Mouse (Mus musculus): ENCODE results near the gene Unc80. TPM values are rescaled to one million over a fixed set of nuclear protein-coding genes. Genes with fewer than 3 reads are reported as not detected.
"Not testable (repeated sequence)": the region's sequence is repeated elsewhere in the genome, so short reads cannot be mapped to it uniquely, and the experiment has no call there.

The Unc80 gene
- total RNA-seq, 2 experiments from 2014 or later: 0.10 to 0.18 TPM

DNA sequence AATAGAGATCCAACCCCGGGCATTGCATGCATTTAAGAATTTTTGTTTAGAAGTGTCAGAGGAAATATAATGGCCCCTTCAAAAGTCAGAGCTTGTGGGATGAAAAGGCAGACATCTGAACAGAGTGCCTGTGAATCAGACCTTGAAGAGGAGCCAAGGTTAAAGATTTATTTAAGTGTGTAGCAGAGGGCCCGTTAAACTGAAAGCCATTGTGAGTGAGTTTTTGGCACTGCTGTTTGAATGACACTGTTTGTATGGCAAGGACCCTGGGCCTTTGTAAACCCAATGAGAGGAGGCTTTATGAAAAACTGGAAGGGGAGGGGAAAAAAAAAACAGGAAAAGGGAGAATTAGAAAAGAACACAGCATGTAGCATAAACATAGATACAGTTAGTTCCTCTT, 170.0 kb downstream of the Unc80 start:
- no peak for DNase-seq

DNA sequence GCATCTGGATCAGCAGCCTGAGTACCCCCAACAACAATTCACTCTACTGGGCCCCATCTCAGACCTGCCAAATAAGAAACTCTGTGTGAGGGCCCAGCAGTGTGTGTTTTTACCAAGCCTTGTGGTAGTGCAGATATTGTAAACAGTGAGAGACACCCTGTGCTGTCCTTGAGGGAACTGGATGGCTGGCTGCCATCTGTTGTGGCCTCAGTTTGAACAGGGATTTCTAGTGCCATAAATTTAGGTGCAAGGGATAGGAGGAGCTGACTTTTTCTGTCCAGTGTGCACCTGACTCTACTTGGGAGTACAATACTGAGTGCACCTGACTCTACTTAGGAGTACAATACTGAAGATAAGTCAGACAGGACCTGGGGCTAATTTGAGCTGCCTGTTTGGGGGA, 178.7 kb downstream of the Unc80 start:
- peak; percentile 14 to 22 for DNase-seq

DNA sequence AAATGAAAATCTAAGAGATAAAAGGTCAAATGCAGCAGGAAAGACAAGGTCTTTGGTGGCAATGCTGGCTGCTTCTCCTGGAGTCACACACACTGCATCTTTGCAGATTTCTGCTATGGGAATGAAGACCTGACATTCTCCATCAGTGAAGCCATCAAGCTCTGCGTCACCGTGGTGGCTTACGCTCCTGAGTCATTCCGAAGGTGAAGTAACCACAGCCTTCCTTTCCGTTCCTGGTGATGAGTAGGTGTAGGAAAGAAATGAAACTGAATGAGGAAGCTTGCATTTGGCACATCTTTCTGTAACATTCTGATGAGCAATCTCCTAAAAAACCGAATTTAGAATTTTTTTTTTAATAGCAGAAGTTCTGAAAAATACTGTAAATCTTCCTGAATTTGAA, 181.4 kb downstream of the Unc80 start:
- no peak for DNase-seq

DNA sequence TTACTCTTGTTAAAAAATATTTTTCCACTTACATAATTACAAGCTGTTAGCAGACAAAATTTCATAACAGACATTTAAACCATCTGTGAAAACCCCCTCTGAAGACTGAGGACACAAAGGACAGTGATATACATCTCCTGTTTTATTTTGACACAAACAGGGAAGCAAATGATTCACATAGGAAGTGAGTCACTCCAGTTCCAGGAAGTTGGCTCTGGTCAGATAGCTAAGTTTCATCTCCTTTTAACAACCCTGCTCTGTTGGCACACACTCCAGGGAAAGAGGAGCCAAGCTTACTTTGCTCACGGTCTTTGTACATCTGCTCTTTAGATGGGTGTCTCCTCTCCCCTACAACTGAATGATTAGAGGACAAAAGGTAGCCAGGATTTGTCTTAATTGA, 181.8 kb downstream of the Unc80 start:
- DNase-seq: no peak

DNA sequence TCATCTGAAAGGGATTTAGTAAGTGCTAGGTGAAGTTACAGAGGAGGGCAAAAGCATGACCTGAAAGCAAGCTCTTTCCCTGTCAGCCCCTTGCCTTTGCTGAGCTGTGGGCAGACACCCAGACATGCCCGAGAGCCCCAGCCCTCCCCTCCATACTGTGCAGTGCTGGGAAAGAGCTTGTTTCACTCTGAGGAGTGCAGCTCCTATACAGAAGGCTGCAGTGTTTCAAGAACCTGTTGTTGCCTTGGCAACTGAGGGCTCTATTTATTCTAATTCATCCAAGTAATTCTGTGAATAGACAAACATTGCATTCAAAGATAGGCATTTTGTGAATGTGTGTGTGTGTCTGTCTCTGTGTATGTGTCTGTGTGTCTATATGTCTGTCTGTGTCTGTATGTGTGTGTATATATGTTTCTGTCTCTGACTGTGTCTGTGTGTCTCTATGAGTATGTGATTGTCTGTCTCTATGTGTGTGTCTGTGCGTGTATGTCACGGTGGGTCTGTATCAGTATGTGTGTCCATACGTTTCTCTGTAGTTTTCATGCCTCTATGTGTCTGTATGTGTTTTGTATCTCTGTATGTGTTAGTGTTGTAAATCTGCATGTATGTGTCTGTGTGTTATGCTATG, 187.1 kb downstream of the Unc80 start:
- no peak for DNase-seq

DNA sequence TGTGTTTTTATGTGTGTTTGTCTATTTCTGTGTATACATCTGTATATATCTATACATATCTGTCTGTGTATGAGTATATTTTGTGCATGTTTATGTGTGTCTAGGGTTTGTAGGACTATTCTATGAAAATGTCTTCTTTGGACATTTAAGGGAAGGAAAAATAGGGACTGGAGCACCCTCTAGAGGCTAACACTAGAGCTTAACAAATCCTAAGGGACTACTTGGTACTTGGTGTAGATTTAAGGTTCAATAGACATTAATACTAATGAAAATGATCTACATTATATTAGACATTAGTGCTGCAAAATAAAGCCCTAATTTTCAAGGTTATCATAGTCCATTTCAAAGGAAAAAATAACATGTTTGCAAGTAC, 187.6 kb downstream of the Unc80 start:
- peak in 1 of 2 experiments; percentile 13 for DNase-seq

DNA sequence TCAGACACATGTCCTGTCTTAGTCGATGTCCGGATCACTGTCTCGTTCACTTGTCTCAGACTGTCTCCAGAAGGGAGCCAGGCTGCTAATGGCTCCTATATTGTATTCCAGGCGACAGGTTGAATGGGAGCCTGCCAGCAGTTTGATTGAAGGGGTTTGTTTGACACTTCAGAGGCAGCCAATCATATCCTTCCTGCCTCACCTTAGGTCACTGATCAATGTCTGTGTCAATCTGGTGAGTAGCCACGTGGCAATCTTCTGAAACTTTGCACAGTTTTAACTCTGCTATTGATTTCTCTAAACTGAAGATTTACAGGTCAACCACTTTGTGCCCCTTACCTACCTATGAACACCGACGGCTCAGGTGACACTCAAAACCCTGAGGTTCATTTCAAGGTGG, 203.3 kb downstream of the Unc80 start:
- DNase-seq: no peak

DNA sequence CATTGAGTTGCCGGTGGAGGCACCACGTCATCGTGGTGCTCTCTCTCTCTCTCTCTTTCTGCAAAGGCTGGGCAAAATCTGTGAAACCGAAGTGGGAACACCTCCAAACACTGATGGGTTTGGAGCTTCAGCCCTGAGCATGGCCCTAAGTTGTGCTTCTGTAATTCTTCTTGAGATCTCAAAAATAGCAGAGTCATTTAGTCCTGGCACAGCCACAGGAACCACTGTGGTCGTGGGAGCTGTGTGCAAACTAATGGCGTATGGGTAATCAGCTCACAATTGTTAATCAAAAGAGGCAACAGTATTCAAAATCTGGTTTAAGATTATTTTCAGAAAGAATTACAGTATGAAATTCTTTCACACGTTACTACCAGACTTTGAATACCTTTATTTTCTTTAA, 204.6 kb downstream of the Unc80 start:
- no peak for DNase-seq

DNA sequence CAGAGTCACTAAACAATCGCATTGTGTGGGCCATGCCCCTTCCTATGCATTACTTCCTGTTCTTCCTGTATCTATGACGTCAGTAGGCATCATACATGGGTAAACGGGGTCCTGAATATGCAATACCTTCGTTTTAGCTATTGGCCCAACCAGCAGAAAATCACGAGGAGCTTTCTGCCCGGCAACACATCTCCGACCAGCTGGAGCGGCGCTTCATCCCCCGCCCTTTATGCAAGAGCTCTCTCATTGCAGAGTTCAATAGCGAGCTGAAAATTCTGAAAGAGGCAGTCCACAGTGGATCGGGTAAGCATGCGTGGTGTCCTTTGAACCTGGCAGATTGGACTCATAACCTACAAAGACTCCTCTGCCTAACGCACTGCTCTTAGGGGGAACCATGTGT, 209.8 kb downstream of the Unc80 start:
- DNase-seq: no peak

DNA sequence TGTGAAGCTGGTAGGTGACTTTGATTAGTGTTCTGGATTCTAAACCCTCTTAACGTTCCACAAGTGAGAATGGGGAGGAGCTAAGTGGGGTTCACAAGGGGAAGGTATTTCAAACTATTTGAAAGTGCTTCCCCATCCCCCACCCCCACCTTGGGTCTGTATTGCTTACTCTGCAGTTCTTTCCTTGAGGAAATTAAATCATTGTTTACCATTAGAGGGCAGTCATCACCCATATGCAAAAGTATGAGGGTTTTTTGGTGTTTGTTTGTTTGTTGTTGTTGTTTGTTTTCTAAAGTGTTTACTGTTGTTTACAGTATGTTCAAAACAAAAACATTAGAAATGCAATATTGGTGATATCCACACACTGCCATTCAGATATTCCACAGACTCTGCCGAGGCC, 210.5 kb downstream of the Unc80 start:
- no peak for DNase-seq

DNA sequence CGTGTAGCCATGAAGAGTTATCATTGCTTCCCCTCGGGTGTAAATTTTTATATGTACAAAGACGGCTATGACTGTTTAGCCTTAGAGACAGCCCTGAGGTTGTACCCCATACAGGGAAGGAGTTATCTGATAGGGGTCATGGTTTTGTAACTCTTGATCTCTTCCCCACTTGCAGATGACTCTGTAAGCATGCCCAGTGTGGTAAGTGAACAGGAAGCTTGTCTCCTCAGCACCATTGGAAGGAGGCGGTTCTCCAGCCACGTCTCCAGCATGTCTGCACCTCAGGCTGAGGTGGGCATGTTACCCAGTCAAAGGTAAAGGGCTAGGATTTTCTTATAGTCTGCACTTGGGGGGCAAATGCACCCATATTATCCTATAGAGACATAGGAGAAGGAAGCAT, 214.8 kb downstream of the Unc80 start:
- DNase-seq: no peak

DNA sequence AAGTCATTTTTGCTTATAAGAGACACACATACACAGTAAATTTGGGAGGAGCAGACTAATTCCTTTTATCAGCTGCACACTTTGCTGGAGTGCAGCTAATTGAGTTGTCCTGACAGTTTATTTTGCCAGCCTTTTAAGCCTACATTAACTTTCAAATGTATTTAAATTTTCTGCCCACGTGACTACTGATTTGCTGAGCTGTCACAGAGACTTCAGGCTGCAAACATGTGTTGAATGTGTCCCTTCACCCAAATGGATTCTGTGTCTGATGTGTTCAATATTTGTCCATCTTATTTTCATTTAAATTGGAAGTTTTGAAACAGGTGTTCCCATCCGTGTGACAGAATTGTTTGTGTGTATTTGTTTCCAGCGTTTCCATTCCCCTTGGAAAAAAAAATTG, 223.6 kb downstream of the Unc80 start:
- no peak for DNase-seq

DNA sequence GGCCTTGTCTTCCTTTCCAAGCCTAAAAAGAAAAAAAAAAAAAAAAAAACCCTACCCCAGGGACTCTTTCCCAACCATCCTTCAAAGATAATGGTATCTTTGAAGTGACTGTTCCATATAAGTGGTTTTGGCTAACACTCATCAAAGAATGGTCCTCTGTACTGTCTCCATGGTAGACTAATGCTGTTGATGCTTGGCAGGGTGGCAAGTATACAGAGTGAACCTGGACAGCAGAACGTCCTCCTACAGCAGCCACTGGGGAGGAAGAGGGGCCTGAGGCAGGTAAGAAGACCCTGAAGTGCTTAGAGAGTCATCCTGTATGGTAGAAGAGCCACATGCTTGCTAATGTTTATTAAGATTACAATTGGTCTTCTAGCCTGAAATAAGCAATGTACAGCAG, 224.1 kb downstream of the Unc80 start:
- DNase-seq: no peak

DNA sequence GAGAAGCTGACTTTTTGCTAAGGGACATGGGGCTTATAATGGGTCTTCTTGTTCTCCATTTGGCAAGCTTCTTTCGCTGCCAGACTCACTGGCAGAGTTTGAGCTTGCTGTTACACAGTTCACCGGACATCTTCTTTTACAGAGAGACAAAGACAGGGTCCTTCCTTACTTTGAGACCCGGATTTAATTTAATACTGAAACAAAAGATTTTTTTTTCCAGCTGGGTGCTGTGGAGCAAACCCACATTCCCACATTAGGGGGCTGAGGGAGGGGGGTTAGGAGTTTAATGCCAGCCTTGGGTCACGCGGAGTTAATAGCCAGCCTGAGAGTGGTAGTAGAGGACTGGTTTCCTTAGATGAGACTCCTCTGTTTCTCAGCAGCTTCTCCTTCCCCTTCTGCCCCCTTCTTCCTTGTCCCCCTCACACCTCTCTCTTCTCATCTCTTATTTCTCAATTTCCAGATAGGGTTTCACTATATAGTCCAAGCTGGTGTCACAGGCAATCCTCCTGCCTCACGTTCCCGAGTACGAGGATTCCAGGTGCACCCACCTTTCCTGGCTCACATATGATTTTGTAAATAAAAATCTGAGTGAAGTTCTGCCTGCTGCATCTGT, 224.7 kb downstream of the Unc80 start:
- no peak for DNase-seq

DNA sequence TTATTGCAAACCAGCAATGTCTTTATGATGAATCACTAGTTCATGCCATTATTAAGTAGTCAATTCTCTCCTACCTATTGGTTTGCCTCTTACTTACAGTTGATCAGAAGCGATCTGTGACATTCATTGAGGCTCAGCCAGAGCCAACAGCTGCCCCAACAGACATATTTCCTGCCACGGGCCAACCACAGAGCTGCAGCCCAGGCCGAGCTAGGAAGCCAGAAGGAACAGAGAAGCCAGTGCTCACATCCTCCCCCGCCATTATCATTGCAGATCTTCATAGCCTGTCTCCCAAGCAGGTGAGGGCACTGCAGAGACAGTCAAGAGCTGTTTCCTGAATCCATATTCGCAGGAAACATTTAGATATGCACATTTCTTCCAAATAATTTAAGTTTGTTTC, 226.1 kb downstream of the Unc80 start:
- no peak for DNase-seq

DNA sequence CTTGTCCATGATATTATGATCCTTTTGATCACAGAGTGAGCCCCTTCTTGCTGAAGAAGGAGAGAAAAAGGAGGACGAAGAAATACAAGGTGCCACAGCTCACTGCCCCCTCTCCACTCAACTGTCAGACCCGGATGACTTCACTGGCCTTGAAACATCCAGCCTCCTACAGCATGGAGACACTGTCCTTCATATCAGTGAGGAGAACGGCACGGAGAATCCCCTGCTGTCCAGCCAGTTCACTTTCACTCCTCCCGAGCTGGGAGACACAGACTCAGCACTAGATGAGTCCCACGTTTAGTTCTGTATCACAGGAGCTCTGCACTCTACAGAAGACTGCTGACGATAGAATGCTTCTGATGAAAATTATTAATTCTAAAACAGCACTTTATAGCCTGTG, 227.1 kb downstream of the Unc80 start:
- no peak for DNase-seq

DNA sequence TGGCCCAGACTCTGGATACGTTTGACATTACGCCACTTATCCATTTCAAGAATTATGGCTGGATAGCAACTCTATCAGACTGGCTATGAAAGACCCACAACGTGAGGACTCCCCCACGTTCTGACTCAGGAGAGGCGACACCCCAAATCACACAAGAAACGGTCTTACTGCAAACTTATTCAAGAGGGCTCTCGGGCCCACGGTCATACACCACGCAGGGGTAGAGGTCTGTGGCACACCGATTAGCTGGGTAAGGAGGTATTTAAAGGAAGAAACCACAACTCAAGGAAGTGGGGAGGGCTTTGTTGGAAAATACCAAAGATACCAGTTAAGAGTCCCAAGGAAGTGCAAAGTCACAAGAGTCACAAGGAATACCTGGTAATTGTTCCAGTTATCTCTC, 231.5 kb downstream of the Unc80 start:
- not testable (repeated sequence) for DNase-seq

DNA sequence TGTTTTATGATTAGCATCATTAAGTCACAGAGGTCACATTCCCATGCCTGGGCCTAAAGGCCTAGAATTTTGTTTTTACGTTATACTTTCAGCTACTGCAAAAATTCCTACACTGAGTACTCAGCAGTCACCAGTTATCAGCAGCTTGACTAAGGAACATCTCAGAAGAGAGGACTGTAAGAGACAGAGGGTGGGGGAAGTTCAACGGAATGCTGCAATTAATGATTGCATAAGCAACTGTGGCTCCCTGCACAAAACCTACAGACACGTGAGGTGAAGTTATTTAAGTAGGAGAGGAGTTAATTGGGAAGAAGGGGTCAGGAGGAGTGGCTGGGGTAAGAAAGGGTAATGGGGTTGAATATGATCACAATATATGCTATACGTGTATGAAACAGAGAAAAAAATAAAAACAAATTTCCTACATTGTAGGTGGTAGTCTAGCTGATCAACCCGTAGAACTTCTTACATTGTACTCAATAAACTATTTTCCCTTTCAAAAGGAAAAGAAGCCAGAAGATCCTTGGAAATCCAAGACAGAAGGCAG, 232.1 kb downstream of the Unc80 start:
- peak in 1 of 2 experiments; percentile 2 for DNase-seq

DNA sequence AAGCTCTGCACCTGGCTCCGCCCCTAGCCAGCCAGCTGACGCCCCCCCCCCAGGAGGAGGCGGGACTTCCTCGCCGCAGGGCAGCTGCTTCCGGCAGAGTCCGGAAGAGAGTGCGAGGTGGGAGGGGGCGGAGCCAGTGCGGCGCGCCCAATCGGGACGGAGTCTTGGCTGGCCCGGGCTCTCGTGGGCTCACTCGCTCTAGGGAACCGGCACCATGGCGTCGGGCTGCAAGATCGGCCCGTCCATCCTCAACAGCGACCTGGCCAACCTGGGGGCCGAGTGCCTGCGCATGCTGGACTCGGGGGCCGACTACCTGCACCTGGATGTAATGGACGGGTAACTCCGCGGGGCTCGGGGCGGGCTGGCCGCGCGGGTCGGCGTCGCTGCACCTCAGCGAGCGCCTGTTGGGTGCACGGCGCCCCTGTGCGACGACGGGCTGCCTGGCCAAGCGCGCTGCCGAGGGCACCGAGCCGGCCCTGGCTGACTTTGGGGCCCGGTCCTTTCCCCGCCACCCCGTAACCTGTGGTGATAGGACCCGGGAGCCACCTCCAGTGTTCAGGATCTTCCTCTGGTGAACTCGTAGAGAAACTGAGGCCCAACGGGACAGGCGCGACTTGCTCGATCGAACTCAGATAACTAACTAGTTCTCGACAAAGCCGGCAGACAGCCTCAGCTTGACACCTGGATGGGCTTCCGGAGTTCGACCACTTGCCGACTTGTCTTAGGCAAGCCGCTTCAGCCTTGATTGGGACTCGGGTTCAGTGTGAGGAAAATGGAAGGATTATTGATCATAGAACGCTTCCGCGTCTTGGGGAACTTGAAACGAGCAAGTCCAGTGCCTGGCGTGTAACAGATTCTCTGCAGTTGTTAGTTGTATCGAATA, 232.8 kb downstream of the Unc80 start, which contains the start of gene Rpe:
Rpe (plus strand) TSS at position 139 of the 883 bp plus-strand sequence.
- peak; percentile 92 to 95 for DNase-seq

DNA sequence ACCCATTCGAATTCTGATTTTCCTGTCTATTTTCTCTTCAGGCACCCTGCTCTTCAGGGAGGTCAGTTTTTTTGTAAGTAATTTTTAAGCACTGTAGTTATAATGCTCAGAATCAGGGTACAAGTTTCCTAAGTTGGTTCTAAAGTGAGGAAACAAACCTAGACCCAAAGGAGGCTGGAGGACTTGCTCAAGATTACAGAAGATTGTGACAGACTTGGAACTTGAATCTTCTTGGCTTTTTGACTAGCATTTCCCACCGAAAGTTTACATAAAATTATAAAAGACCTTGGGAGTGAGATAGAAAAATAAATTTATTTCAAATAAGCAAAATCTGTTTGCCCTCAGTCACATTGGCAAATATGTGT, 233.4 kb downstream of the Unc80 start:
- DNase-seq: no peak

DNA sequence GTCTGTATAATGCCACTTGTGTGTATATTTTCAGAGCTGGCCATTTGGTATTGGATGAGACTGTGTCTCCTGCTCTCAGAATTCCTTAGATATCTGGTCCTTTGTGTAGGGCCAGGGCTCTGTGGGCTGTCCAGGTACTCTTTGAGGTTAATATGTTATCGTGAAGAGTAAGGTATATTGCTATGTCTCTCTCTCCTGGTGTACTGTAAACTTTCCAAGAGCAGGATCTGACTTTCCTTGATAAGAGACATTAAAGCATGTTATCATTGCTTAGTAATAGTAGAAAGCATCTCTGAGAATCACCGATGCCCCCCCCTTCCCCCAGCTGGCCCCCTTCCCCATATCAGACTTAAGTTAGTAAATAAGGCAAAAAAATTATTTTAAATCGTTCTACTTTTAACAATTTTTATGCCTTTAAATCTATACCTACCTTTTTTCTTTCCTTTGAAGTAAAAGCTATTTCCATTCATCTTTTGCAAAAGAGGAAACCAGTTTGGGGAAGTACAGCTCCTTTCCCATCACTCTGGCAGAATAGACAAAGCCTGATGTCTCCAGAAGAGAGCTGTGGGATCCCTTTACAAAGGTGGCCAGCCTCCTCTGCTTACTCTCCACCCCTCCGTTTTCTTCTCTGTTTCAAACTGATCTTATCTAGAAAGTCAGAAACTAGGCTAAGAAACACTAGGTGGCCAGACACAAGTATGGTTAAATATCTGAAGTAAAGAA, 234.6 kb downstream of the Unc80 start:
- no peak for DNase-seq

DNA sequence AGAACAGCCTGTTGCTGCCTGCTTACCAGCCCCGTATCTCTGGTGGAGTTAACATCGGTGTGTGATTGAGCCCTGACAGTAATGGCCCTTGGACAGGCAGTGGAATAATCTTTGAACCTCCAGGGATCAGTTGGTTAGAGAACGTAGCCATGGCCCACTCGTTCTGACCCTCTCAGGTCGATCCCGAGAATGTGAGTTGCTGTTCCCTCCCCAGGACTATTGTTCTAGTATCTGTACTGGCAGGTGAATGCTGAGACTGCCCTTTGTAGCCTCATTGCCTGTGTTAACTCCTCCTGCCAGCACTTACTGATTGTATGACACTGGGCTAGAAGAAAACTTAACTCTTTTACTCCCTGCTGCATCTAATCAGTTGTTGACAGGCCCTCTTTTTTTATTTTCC, 236.4 kb downstream of the Unc80 start:
- no peak for DNase-seq

DNA sequence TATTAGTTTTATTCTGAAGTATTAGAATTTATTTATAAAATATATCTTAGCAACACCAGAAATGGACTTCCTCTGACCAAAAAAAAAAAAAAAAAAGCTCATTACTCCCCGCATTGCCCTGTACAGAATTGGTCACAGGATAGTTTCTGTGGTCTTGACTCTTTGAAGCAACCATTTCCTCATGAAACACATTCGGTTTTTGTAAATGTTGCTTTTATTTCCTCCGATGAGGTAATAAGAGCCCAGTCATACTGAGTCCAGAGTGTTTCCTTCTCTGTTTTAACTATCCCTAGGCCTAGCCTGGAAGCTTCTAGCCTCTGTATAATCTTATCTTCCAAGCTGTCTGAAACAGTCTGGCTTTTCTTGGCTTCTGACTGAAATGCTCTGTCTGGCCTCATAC, 244.7 kb downstream of the Unc80 start:
- no peak for DNase-seq

Data from heart, adult 18-20 months (tissue).